Mouse (Mus musculus) neutrophil, adult 59 days (primary cell): ENCODE data around the gene Fasn. TPM values are rescaled to one million over a fixed set of nuclear protein-coding genes. Genes with fewer than 3 reads are reported as not detected.

Source experiments
- total RNA-seq, 2 experiments: library from RNA; stranded (reverse); gene quantifications; 1 replicate in 1 of 2; 2 replicates in 1 of 2; pipeline ENCODE4 v1.2.4; 2023

Gene Fasn
- total RNA-seq = 10 to 100 TPM; 22.3 to 24.3 TPM

GRCm38 (mm10) chr11:120823956-120824786 is at the start of gene Fasn:
Gene Fasn (minus strand): TSS chr11:120824547.

DNA sequence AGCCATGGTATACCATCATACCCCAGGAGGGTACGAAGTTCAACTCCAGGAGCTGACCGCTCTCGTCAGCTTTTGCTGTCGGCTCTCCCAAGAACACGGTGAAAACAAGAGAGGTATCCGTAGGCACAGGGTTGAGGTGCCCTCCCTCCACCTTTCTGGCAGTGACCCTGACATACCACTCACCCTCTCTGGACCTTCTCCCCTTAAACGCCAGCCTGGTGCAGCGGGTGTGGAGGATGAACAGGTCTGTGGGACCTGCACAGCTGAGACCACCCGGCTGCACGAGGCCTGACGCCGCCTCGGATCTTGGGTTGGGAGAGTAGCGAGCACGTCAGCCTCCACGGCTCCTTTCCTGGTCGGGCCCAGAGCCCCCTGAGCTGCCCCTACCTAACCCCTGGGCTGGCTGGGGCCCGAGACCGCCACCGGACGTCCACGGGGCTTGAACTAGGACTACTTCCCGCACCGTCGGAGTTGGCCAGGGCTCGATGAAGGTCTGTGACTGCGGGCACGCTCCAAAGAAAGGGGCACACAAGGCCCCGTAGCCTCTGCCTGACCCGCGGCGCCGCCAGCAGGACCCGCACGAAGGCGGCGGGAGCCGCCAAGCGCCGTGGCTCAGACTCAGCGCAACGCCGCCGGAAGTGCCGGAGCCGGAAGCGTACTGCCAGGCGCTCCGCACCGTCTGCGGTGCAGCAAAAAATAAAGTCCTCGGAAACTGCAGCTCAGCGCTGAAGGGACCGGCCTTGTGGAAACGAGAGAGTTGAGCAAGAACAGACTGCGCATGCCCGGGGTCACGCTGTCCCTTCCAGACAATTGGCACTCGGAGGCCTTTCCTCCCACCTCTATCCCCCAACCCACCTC is 28.4 kb downstream of the Fasn start, which contains the start of gene Dus1l:
TSS of gene Dus1l (minus strand) at position 648 of the 858 bp plus-strand sequence.

GRCm38 (mm10) chr11:120784064-120784791 is 40.1 kb downstream of the Fasn start, which contains the start of the genes Rfng and Gps1:
Gene Rfng (minus strand): TSS chr11:120784207.
Gene Gps1 (plus strand): TSS chr11:120784272.

GRCm38 (mm10) chr11:120762672-120763041 is 61.7 kb downstream of the Fasn start, which contains the start of gene Hmga1b:
Gene Hmga1b (plus strand): TSS chr11:120762794.

Other genes with a start within 250 kb of the Fasn start
- 100 to 1,000 TPM; 404 to 468 TPM for gene Arhgdia, start 242.9 kb downstream of the Fasn start, total RNA-seq
- 100 to 1,000 TPM; 129 to 148 TPM for gene Alyref, start 226.2 kb downstream of the Fasn start, total RNA-seq
- 10 to 100 TPM; 51.5 to 52.9 TPM for gene Anapc11, start 226.1 kb downstream of the Fasn start, total RNA-seq
- gene Npb, start 216.1 kb downstream of the Fasn start, total RNA-seq = 1 to 10 TPM in 1 of 2 experiments, not detected in 1; 1.3 TPM
- gene Pcyt2, start 206.6 kb downstream of the Fasn start, total RNA-seq = 10 to 100 TPM; 33.2 to 34.6 TPM
- 100 to 1,000 TPM; 117 to 133 TPM for gene Sirt7, start 199.3 kb downstream of the Fasn start, total RNA-seq
- 100 to 1,000 TPM; 143 to 148 TPM for gene Mafg, start 190.9 kb downstream of the Fasn start, total RNA-seq
- 1 to 10 TPM; 1.3 to 2.7 TPM for gene Pycr1, start 180.8 kb downstream of the Fasn start, total RNA-seq
- gene Myadml2, start 176.4 kb downstream of the Fasn start, total RNA-seq = not detected
- gene Notum, start 163.4 kb downstream of the Fasn start, total RNA-seq = 1 to 10 TPM in 1 of 2 experiments, not detected in 1; 1.8 TPM
- gene Aspscr1, start 151.6 kb downstream of the Fasn start, total RNA-seq = 10 to 100 TPM; 79.9 to 88.5 TPM
- 10 to 100 TPM; 35.5 to 36.7 TPM for gene Cenpx, start 110.8 kb downstream of the Fasn start, total RNA-seq
- 10 to 100 TPM; 11.7 to 15.4 TPM for gene Lrrc45, start 110.6 kb downstream of the Fasn start, total RNA-seq
- gene Rac3, start 103.1 kb downstream of the Fasn start, total RNA-seq = under 1 TPM in 1 of 2 experiments, not detected in 1; 0.67 TPM
- gene Dcxr, start 97.3 kb downstream of the Fasn start, total RNA-seq = 10 to 100 TPM in 1 of 2 experiments, 1 to 10 TPM in 1; 6.2 to 12.1 TPM
- gene Cbr2, start 92.4 kb downstream of the Fasn start, total RNA-seq = 10 to 100 TPM in 1 of 2 experiments, 1 to 10 TPM in 1; 4.7 to 10.3 TPM
- 10 to 100 TPM; 42.1 to 54.6 TPM for gene Hmga1b, start 61.8 kb downstream of the Fasn start, total RNA-seq
- gene Rfng, start 40.3 kb downstream of the Fasn start, total RNA-seq = 10 to 100 TPM; 12.8 to 14.4 TPM
- 10 to 100 TPM; 32.3 to 47.8 TPM for gene Gps1, start 40.3 kb downstream of the Fasn start, total RNA-seq
- gene Dus1l, start 28.1 kb downstream of the Fasn start, total RNA-seq = 10 to 100 TPM; 31.9 to 38.5 TPM
- gene Ccdc57, start 108.3 kb upstream of the Fasn start, total RNA-seq = 1 to 10 TPM; 2.8 to 5.2 TPM
- gene Slc16a3, start 123.9 kb upstream of the Fasn start, total RNA-seq = 100 to 1,000 TPM; 698 to 788 TPM
- 100 to 1,000 TPM; 116 to 126 TPM for gene Csnk1d, start 166.8 kb upstream of the Fasn start, total RNA-seq
- 1 to 10 TPM; 1.2 to 3.0 TPM for gene Cd7, start 214.9 kb upstream of the Fasn start, total RNA-seq
- not detected for gene Sectm1b, start 239.0 kb upstream of the Fasn start, total RNA-seq